ENCODE assay signal across 8 mouse cellular contexts in the genomic region with DNA sequence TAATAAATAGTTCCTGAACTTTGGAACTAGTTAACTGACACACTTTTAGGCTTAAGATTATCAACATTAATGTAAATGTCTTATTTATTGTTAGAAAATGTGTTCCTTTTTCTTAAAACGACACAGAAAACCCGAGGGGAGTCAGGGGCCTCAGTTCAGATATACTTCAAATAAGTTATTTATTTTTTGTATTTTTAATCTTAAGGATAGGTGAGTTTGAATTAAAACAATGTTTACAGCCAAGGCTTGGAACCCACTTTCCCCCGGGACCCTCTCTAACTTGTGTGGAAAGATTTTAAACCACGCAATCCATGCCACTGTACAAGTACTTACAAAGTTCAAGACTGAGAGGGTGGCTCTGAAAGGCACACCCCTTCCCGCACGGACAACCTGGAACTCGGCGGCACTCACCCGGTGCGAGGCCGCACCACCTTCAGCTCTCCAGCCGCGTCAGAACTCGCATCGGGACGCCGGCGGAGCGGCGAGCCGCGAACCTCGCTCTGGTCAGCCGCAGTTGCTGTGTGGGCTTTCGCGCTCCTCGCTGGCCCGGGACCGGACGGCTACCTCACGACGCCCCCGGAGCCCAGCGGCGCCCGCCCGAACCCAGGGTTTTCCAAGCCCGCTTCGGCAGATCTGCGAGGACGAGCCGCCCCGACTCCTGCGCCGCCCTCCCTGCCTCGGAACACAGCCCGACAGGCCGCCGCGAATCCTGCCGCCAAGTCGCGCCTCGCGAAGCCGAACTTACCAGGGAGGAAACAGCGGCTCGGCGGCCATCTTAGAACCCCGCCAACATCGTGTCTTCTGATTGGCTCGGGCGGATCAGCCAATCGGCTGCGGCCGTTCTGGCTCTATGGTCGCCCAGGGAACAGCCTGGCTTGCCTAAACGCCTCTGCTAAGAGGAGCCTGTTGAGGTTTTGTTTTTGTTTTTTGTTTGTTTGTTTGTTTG. TPM values are rescaled to one million over a fixed set of nuclear protein-coding genes. Genes with fewer than 3 reads are reported as not detected.
DNase-seq lines count a peak whose midpoint lies in the region; ATAC-seq and TF ChIP-seq lines count a peak whose summit lies in the region.

A gene (minus strand): TSS at position 803 of the 946 bp plus-strand sequence.

- peaks cover 16% of the 10 kb centered on the region for H3K4me1 ChIP-seq in erythroblast, embryonic 14.5 days (ENCODE audit: control insufficient read depth)
- peaks cover 11% of the 10 kb centered on the region for H3K4me1 ChIP-seq in heart, embryonic 13.5 days
- peaks cover 12% of the 10 kb centered on the region for H3K4me1 ChIP-seq in liver, embryonic 12.5 days
- peaks cover 5% of the 10 kb centered on the region; the same call in 1 of the 2 replicates for H3K4me1 ChIP-seq in stomach, embryonic 15.5 days

- peak; percentile 94 for ATAC-seq in heart, embryonic 13.5 days (ENCODE audit: extremely low read depth, insufficient number of reproducible peaks, low FRiP score, low TSS enrichment)
- ATAC-seq in liver, embryonic 12.5 days: peak; percentile 100
- peak; percentile 98 for ATAC-seq in stomach, embryonic 15.5 days (ENCODE audit: insufficient read depth, low FRiP score, low read depth)

- no peaks in the 10 kb centered on the region for H3K9me3 ChIP-seq in erythroblast, embryonic 14.5 days (ENCODE audit: control insufficient read depth, low read length)
- no peaks in the 10 kb centered on the region for H3K9me3 ChIP-seq in heart, embryonic 13.5 days
- no peaks in the 10 kb centered on the region for H3K9me3 ChIP-seq in liver, embryonic 12.5 days (replicated peaks)
- no peaks in the 10 kb centered on the region for H3K9me3 ChIP-seq in stomach, embryonic 15.5 days

- H3K27me3 ChIP-seq in C2C12 (ENCODE audit: control insufficient read depth, insufficient read depth, insufficient read length): no peaks in the 10 kb centered on the region
- H3K27me3 ChIP-seq in erythroblast, embryonic 14.5 days (ENCODE audit: control insufficient read depth): peaks cover 4% of the 10 kb centered on the region; the same call in 1 of the 2 replicates
- no peaks in the 10 kb centered on the region for H3K27me3 ChIP-seq in heart, embryonic 13.5 days (replicated peaks)
- 0 out of 2 replicates have a peak, but pooled peaks cover under 1% of the 10 kb centered on the region for H3K27me3 ChIP-seq in liver, embryonic 12.5 days (replicated peaks)
- no peaks in the 10 kb centered on the region for H3K27me3 ChIP-seq in stomach, embryonic 15.5 days (replicated peaks)

- peak within 1 kb of the TSS; percentile 80 for H3K4me3 ChIP-seq in C2C12 (ENCODE audit: insufficient read depth, poor library complexity, severe bottlenecking)
- peak within 1 kb of the TSS; percentile 70 for H3K4me3 ChIP-seq in erythroblast, embryonic 14.5 days (replicated peaks)
- peak within 1 kb of the TSS; percentile 92 for H3K4me3 ChIP-seq in heart, embryonic 13.5 days
- H3K4me3 ChIP-seq in liver, embryonic 12.5 days: peak within 1 kb of the TSS; percentile 92
- peak within 1 kb of the TSS; percentile 89 for H3K4me3 ChIP-seq in stomach, embryonic 15.5 days (replicated peaks)

- peaks cover 31% of the 10 kb centered on the region for H3K79me3 ChIP-seq in C2C12 (ENCODE audit: low read depth)

- H3K36me3 ChIP-seq in C2C12 (ENCODE audit: control insufficient read depth, insufficient read depth): no peaks in the 10 kb centered on the region
- peaks cover 4% of the 10 kb centered on the region for H3K36me3 ChIP-seq in erythroblast, embryonic 14.5 days (ENCODE audit: control insufficient read depth)
- H3K36me3 ChIP-seq in heart, embryonic 13.5 days: no peaks in the 10 kb centered on the region; the same call in none of the 2 replicates
- no peaks in the 10 kb centered on the region for H3K36me3 ChIP-seq in liver, embryonic 12.5 days
- no peaks in the 10 kb centered on the region for H3K36me3 ChIP-seq in stomach, embryonic 15.5 days

- H3K79me2 ChIP-seq in C2C12 (ENCODE audit: control insufficient read depth, insufficient read depth): peaks cover 51% of the 10 kb centered on the region

- peak within 1 kb of the TSS; percentile 95 for H3ac ChIP-seq in C2C12 (ENCODE audit: control insufficient read depth, insufficient read length, low read depth)

- no peak for TF ChIP-seq CTCF in C2C12 (IDR thresholded peaks at IDR 0.05; ENCODE audit: control insufficient read depth, insufficient read depth, insufficient read length)
- TF ChIP-seq CTCF in brain, embryonic 14.5 days (IDR thresholded peaks at IDR 0.05; ENCODE audit: borderline replicate concordance, extremely low read depth, insufficient read depth, insufficient read length): no peak

- peak; percentile 99 for DNase-seq in brain, embryonic 14.5 days (ENCODE audit: low read depth)
- DNase-seq in kidney, postnatal 10 days: peak; percentile 97
- DNase-seq in natural killer cell, adult 2 months (ENCODE audit: low spot score in 2 of 2): peak; percentile 94 to 96

- H3K9ac ChIP-seq in heart, embryonic 13.5 days: peak within 1 kb of the TSS; percentile 97
- peak within 1 kb of the TSS; percentile 94 for H3K9ac ChIP-seq in liver, embryonic 12.5 days
- peak within 1 kb of the TSS; percentile 95 for H3K9ac ChIP-seq in stomach, embryonic 15.5 days

- peak; percentile 86 for TF ChIP-seq POLR2A in brain, embryonic 14.5 days (IDR thresholded peaks at IDR 0.05; ENCODE audit: borderline replicate concordance, extremely low read depth, insufficient read depth, insufficient read length, poor library complexity, severe bottlenecking)

- WGBS in heart, embryonic 13.5 days: under 1% methylated on average over 68 of the region's 68 CpGs
- under 1% methylated on average over 68 of the region's 68 CpGs for WGBS in liver, embryonic 12.5 days (ENCODE audit: insufficient replicate concordance)
- under 1% methylated on average over 67 of the region's 68 CpGs for WGBS in stomach, embryonic 15.5 days

- peak within 1 kb of the TSS; percentile 70 for H3K4me2 ChIP-seq in heart, embryonic 13.5 days
- peak within 1 kb of the TSS; percentile 68 for H3K4me2 ChIP-seq in liver, embryonic 12.5 days
- peak within 1 kb of the TSS; percentile 43 for H3K4me2 ChIP-seq in stomach, embryonic 15.5 days

- peak within 1 kb of the TSS; percentile 99 for H3K27ac ChIP-seq in heart, embryonic 13.5 days (replicated peaks)
- peak within 1 kb of the TSS; percentile 98 for H3K27ac ChIP-seq in liver, embryonic 12.5 days
- H3K27ac ChIP-seq in stomach, embryonic 15.5 days: peak within 1 kb of the TSS; percentile 99

TF ChIP-seq in C2C12, 6 proteins besides CTCF, POLR2A, EP300 and RAD21:
- TF ChIP-seq CEBPB (IDR thresholded peaks at IDR 0.05; ENCODE audit: low read depth) (no peak), FOSL1 (IDR thresholded peaks at IDR 0.05; ENCODE audit: insufficient read depth, low read length, poor library complexity, severe bottlenecking) (no peak), MYOG (IDR thresholded peaks at IDR 0.05; ENCODE audit: control insufficient read depth, extremely low read depth, insufficient read length) (no peak), MYOD1 (IDR thresholded peaks at IDR 0.05; ENCODE audit: control insufficient read depth, insufficient read length, low read depth) (no peak), USF1 (IDR thresholded peaks at IDR 0.05; ENCODE audit: low read depth) (no peak), MAX (IDR thresholded peaks at IDR 0.05) (no peak)

RNA-seq across cellular contexts. Expression of the gene that starts here (rescaled TPM):
- 12.3 TPM for polyA plus RNA-seq in C2C12 (2012; fragmentation: generic; extraction: Trizol)
- polyA plus RNA-seq in brain, embryonic 14.5 days (2012; rRNA removed): 24.6 and 31.6 TPM in 2 replicates
- 0.61 and 0.65 TPM in 2 replicates for polyA plus RNA-seq in erythroblast, embryonic 14.5 days (2012)
- polyA plus RNA-seq in heart, embryonic 13.5 days (2015; fragmentation: Nextera tagmentation; extraction: Ambion mirVana): 28.8 and 32.6 TPM in 2 replicates
- polyA plus RNA-seq in liver, embryonic 12.5 days (2016; fragmentation: Nextera tagmentation; extraction: Ambion mirVana): 24.6 and 25.3 TPM in 2 replicates
- polyA plus RNA-seq in stomach, embryonic 15.5 days (2015; fragmentation: Nextera tagmentation; extraction: Ambion mirVana): 40.9 and 47.2 TPM in 2 replicates

Comparison
In these comparisons a context has a peak if more than half of its experiments do, and no peak if none do; other contexts are left out.
1. Peak in every context shown above with its lines: DNase-seq, ATAC-seq, H3K4me3 ChIP-seq and H3K27ac ChIP-seq.